Mouse (Mus musculus): ENCODE data around the gene Gga1. TPM values are rescaled to one million over a fixed set of nuclear protein-coding genes. Genes with fewer than 3 reads are reported as not detected.
A peak's percentile ranks its signal among the peaks of the same experiment; 100 is the strongest.

The Gga1 gene
- 10 to 100 TPM; 31.1 to 33.8 TPM for total RNA-seq (2021)
- long read RNA-seq, experiment 1, transcript Gga1-201 (17 exons, 3,034 nt) = major isoform, 103 of 128 reads
- long read RNA-seq, experiment 1, partial matches to known transcripts = 14 of 128 reads
- long read RNA-seq, experiment 1, other reads (novel, unspliced or antisense) = 11 of 128 reads
- long read RNA-seq, experiment 2, transcript Gga1-201 (17 exons, 3,034 nt) = major isoform, 89 of 109 reads
- long read RNA-seq, experiment 2, partial matches to known transcripts = 7 of 109 reads
- long read RNA-seq, experiment 2, other reads (novel, unspliced or antisense) = 13 of 109 reads

DNA sequence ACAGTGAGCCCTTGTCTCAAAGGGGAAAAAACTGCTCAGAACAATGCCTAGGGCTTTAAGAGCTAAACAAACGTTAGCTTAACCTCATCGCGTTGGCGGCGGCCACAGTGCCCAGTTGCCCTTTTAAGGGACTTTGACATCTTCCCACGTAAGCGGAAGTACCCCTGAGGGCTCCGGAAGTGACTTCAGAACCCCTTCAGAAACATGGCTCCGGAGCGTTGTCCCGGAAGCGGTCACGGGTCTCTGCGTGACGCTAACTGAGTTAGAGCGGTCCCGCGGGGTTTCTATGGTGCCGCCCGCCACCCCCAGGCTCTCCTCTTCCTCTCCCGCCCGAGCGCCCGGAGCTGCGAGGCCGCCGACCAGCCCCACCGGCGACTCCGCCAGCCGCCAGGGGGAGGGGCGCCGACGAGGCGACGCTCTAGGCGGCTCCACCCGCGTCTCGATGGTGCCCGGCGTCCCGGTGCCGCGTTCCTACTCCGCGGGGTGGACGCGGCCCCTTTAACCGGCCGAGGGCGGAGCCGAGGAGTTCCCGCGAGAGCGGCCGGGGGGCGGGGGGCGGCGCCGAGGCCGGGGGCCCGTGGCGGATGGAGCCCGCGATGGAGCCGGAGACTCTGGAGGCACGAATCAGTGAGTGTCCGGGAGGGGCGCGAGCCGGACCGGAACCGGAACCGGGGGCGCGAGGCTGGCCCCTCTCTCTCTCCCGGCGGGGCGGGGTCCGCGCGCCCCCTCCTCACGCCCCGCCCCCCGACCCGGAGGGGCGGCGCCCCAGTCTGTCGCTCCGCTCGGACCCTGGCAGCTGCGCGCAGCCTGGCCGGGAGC is at the start of gene Gga1:
Gene Gga1, plus strand, starts transcription at position 200 of the 819 bp plus-strand sequence.
- peak; percentile 86 for DNase-seq

DNA sequence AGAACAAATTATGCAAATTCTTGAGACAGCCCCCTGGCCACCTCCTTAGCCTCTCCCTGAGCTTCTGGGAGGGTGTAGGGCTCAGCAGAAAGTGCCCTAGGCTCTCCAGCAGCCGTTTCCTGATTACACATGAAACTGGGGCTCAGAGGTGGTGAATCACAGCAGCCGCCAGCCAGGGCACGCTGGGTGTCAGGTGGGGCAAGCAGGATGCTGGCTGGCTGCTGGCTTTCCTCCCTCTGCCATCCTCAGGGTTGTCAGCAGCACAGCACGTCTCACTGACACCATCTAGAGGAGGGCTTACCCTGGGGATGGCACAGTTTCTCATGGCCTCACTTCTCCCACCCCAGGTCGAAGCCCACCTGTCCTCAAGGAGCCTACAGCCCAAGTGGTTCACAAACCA is 48.7 kb upstream of the Gga1 start:
- no peak for DNase-seq

DNA sequence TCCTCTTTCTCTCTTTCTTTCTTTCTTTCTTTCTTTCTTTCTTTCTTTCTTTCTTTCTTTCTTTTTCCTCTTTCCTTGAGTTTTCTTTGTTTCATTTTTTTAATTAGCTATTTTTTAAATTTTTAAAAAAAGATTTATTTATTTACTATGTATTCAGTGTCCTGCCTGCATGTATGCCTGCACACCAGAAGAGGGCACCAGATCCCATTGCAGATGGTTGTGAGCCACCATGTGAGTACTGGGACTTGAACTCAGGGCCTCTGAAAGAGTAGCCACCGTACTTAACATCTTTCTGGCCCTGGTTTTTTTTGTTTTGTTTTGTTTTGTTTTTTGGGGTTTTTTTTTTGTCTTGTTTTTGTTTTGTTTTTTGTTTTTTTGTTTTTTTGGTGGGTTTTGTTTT is 47.4 kb upstream of the Gga1 start:
- no peak for DNase-seq

DNA sequence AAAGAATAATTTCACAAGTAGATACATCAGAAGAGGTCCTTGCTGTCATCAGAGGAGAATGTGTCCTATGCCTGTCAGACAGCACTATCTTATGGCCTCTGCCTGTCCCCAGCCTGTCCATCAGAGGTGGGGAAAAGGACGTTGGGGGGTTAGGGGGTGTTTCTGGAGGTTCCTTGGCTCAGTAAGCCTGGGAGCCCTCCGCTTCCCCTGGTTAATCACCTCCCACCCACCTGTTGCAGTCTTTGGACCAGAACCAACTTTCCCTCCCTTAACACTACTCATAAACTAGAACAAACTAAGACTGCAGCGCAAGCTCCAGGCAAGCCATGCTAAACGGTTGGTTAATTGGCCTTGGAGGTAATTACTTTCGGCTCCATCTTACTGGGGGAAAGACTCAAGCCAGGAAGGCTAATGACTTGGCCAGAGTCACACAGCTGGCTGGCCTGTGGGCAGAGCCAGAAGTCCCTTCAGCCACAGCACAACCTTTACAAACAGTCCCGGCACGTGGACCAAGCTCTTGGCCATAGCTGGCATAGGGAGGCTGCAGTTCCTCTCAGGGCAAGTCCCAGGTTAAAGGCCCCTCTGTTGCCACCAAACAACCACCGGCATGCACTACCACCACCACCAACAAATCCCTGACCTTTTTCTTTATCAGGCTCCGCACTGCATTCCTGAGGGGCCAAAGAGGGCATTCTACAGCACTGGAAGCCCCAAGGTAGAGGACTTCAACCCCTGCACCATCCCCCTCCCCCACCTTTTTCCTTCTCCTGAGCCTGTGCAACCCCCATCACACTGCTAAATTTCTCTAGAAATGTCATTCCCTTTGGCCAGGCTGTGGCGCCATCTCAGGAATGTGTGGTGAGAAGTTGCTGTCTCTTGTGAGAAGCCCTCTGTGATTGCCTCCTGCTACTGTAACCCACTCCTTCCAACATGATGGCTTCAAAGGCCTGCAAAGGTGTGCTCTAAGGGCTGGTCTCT is 46.0 kb upstream of the Gga1 start:
- no peak for DNase-seq

DNA sequence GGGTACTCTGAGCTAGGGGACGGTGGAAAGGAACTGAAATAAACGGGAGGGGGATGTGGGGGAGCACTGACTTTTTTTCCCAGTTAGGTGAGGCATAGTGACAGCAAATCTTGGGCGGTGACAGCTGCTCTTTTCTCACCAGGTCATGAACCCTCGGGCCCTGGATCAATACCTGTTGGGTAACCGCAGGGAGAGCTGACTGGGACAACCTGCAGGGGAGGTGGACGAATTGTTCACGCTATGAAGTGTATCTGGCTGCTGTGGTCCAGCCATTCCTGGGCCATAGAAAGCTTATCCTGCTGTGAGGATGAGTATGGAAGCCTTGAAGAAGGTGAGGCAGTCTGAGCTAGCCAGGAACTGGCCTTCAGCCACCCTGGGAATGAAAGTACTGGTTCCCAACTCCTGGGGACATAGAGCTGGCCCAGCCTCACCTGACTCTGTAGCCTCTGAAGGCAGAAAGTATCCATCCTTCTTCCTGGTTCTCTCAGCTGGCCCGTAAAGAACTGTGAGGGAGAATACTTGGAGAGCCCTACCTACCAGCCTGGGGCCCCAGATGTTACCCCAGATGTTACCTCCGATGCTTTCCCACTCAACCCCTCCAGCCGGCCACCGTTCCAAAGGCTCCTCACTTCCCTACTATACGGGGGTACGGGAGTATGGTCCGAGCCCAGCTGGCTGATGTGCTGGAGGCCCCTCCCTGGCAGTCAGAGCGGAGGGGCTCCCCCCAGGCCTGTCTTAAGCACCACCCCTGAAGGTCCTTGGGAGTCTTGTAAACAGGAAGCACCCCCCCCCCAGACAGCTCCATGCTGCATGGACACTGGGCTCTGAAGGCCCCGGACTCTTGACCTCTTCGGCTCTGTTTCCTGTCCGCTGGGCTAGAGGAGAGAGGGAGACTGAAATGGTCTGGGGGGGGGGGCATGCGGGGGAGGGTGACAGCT is 45.0 kb upstream of the Gga1 start:
- DNase-seq = peak; percentile 15

DNA sequence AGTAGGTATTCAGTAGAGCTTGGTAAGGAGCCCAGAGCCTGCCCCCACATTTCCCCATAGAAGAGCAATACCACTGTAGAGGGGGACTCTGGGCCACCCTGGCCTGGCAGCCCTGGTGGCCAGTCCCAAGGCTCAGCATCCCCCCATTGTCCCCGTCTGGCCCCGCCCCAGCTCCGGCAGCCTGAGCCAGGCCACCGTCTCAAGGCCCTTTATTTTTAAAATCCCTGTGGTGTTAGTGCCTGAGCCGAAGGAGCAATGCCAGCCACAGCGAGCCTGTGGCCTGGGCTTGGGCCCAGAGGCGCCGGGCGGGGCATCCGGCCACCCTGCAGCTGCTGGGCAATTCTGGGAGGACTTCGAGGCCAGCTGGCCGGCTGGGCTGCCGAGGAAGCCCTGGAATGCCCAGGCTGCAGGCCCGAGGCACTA is 44.3 kb upstream of the Gga1 start:
- DNase-seq = peak; percentile 86

DNA sequence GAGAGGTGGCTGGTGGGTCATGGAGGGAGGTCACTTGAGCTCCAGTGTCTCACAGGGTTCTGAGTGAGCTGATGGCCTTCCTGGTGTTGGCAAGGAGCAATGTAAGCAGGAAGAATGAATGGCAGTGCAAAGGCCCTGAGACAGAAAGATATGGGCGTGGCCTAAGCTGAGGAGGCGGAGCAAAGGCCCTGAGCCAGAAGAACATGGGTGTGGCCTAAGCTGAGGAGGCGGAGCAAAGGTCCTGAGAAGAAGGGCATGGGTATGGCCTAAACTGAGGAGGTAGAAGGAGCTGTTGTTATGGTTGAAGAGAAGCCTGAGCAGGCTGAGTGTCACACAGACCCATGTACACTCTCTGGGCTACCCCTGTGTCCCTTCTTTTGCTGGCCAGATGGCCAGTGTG is 43.4 kb upstream of the Gga1 start:
- no peak for DNase-seq

DNA sequence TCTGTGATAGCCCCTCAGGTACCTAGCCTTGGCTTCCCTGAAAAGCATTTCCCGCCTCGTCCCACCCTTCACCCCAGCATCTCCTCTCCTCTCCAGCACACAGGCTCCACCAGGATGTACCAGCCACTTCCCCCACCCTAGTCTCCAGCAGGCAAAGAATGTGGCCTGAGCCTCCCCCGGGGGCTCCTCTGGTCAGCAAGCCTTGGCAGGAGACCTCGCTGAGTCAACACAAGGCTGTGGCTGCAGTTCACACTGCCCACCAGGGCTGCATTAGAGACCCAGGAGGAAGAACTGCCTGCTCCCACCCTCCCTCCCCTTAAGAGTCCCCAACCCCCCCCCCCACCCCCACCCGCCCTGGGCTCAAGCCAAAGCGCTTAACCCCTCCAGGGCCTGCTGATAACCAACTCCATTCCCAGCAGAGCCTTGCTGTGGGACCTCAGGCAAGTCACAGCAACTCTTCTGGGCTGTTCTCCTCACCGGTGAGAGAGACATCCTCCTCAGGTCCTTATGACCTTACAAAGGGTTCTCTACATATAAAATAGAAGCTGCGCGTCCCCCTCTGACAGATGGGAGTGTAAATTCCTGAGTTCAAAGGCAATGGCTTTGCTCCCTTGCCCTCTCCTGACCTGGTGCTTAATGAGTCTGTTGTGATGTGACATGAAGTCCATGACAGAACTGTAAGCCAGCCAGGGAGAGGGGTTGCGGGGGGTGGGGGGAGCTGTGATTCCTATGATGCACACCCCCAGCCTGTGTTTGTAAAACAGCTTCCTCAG is 42.6 kb upstream of the Gga1 start:
- DNase-seq = no peak

DNA sequence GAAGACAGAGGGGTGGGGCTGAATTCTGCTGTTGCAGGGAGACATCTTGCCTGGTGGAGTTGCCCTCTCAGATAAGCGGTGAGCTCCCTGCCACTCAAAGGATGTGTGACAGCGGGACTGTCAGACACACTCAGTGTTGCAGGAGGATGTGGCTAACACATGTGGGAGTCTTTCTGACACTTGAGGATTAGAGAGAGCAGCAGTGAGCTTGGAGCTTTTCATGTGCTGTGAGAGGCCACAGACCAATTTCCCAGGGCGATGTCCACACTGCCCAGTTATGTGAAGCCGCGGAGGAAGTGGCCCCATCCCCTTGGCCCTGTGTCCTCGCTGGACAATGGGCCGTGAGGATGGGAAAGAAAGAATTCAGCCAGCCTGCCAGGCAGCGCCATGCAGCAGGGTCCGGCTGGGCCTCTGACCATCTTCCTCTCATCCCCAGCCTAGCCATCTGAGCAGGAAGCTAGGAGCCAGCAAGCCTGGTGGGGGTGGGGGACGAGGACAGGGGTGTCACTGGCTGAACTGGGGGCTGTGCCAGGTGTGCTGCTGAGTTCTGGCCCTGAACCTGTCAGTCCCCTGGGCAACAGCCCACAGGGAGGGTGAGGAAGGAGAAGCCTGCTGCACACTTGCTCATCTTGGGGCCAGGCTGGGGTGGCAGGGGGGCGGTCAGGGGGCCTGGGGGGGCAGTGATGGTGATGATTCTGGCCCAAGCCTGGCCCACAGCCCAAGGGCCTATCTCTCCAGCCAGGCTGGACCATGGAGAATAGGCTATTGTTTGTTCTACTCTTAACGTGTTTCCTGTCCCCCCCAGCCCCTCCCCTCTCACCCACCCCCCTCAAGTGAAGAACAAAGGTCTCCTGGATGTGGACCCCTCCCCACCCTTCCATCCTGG is 41.5 kb upstream of the Gga1 start:
- no peak for DNase-seq

DNA sequence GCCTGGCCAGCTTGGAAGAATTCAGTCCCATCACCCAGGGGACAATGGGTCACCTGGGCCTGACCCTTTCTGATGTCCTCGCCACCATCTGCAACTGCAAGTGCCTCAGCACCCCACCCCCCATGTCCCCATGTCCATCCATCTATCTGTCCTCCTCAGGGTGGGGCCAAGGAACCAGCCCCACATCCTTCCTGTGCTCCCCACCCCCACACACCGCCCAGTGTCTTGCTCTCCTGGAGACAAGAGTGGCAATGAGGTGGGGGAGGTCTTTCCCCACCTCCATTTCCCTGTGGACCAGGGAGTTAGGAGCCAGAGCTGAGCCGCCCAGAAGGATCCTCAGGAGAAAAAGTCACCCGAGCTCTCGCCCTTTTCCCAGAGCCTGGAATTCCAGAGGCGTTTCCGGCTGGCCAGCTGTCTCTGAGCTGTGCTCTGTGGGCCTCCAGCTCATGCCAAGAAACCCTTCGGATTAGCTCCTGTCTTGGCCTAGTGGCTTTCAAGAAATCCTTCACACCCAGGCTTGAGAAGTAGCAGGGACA is 40.8 kb upstream of the Gga1 start:
- no peak for DNase-seq

DNA sequence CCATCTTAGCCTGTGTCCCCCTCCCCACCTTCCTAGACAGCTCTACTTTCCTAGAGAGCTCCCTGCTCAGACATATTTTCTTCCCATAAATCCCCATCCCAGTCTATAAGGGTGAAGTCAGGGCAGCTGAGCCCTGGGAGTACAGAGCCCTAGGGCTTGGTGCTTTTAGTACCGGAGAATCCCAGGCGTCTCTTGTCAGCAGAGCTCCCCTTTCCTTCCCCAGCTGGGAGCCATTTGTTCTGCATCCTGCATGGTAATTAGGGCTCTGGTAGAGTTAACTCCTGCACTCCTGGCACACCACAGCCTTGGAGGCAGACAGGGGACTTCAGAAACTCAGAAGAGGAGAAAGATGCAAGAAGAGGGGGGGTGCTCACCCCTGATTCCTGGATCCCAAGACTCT is 37.2 kb upstream of the Gga1 start:
- no peak for DNase-seq

DNA sequence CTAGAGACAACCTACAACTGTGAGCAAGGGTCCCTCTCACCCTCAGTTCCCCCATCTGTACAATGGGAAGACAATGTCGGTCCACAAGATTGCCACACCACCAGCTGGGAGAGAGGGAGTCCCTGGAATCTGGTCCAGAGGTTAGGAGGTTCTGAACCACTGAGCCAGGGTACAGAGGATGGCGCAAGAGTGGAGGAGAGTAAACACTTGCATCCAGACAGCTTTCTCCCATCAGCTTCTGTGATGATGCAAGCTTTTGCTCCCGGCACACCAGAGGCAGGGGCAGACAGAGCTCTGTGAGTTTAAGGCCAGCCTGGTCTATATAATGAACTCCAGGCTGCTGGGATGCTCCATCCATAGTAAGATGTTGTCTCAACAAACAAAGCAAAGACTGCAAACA is 36.7 kb upstream of the Gga1 start:
- no peak for DNase-seq

DNA sequence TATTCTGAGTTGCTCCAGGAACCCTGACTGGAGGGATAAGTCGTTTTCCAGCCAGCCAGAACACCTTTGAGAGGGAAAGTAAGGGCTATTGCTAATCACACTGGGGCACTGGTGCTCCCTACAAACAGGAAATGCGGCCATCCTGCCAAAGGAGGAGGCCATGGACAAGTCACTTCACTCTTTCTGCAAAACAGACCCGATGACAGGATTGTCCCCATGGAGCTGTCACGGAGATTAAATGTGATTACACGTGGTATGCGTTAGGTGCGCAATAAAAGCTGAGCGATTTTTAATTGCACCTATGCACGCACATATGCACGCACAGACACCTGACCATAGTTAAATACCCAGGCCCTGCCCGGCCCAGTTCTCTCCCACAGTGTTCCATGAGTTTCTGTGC is 36.2 kb upstream of the Gga1 start:
- no peak for DNase-seq

DNA sequence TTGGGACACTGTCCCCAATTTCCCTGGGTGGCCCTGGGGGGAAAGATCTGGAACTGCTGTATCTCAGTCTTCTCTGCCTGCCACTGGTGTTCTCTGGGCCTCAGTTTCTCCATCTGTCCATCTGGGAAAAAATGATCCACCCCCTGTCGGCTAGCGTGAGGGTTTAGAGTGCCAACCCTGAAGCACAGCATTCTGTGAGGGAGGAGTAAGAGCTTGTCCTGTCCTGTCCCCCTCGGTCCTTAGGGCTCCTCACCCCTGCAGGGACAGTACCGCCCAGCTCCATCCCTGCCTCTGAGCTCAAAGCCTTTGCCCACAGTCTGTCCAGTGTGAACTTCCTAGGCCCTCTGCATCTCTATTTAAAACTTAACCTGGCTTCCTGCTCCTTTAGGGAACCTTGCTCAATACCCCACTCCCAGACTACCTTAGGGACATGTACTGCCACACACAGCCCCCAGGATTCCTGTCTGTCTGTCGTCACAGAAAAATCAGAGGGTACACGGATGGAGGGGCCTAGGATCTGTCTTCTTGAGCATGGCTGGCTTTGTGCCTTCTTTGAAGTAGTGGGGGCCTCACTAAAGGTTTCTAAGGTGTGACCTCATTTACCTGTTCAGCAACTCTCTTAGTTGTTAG is 35.7 kb upstream of the Gga1 start:
- no peak for DNase-seq

DNA sequence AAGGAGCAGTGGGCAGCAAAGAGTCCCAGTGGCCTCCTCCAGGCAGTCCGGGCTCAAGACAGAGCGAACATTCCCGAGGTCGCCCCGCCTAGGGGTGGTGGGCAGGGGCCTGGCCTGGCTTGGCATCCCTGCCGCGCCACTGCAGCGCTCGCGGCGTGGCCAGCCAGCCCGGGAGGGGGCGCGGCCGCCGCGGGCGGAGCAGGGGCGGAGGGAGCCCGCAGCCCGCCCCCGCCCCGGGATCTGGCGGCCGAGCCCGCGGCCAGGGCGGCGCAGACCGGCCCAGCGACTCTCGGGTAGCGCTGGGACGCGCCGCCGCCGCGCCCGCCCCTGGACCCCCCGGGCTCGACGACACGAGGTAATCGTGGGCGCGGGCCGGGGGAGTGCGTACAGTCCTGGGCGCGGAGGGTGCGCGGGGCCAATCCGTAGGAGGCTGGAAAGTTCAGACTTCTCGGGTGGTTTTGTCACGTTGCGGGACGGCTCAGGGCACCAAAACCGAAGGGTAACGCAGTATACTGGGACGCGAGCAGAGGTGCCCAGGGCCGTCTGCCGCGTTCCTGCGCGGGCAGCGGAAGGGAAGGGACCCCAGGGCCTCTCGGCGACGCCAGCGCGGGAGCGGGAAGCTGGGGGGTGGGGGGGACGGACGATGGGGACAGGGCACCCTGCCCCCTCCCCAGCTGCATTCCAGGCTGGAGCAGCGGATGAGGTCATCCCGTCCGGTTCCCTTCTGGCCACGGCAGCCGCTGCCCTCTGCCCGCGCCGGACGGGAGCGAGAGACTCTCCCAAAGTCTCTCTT is 34.4 kb upstream of the Gga1 start, which contains the start of gene Cdc42ep1:
Gene Cdc42ep1, plus strand, starts transcription at position 254 of the 793 bp plus-strand sequence.
- peak; percentile 73 for DNase-seq

DNA sequence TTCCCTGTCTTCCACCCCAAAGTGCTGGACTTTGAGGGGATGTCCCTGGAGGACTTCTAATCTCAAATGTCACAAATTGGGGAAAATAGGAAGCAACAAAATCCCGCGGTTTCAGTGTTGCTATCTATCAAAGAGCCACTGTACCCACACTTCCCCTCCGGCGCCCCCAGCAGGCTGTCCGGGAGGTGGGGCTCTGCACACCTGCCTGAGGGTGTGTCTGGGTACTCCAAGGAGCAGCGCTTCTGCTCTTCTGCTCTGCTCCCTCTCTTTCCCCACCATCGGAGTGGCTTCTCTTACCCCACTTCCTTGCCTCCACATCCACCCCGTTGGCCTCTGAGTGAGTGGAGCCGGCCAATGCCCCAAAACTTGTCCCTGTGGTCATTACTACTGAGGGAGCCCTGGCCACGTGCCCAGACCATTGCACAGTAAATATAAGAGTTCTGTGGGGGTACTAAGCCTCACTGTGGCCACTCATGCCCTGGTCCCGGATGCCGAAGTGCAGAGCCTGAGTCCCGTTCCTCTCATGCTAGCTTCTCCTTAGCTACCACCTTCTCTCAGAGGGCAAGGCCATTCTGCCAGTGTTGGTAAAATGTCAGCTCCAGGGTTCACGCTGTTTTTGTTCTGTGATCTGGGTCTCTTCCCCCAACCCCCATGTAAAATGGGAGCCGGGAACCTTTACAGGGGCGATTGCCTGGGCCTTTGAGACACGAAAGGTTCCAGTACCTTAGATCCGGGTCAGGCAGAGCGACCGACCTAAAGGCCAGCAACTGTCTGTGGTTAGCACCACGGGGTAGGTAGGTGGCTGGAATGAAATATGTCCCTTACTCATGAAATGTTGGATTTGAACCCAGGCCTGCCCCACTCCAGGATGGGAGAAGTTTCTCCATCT is 33.2 kb upstream of the Gga1 start:
- DNase-seq = no peak

DNA sequence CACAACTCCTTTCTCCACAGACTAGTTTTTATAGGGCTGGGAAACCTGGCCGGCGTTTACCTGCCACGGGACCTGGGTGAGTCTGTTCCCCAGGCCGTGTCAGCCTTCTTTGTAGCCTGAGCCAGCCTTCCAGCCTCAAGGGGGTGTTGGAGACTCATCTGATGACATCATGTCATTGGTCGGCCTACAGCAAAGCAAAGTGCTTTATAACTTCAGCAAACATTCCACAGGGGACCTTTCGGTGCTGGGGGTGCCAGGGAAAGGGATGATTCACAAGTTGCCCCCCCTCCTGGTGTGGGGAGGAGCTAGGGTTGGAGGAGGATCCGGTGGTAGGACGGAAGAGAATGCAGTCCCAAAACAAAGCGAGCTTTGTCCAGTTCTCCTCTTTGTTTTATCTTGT is 32.2 kb upstream of the Gga1 start:
- no peak for DNase-seq
